Mouse (Mus musculus): ENCODE data around the gene Susd1.
"Not testable (repeated sequence)": the region's sequence is repeated elsewhere in the genome, so short reads cannot be mapped to it uniquely, and the experiment has no call there.

Gene Susd1

GRCm38 (mm10) chr4:59322056-59322455 is 116.4 kb downstream of the Susd1 start:
- no peak for DNase-seq (ENCODE audit: low spot score)

- no peak for DNase-seq (ENCODE audit: low spot score)
Measured at GRCm38 (mm10) chr4:59321181-59322008, 117.0 kb downstream of the Susd1 start.

- no peak for DNase-seq (ENCODE audit: low spot score)
Measured at GRCm38 (mm10) chr4:59319136-59319941, 119.1 kb downstream of the Susd1 start.

GRCm38 (mm10) chr4:59318602-59319001 is 119.8 kb downstream of the Susd1 start:
- no peak for DNase-seq (ENCODE audit: low spot score)

- DNase-seq (ENCODE audit: low spot score) = no peak
Measured at GRCm38 (mm10) chr4:59315553-59316405, 122.7 kb downstream of the Susd1 start.

GRCm38 (mm10) chr4:59314939-59315552 is 123.4 kb downstream of the Susd1 start:
- no peak for DNase-seq (ENCODE audit: low spot score)

GRCm38 (mm10) chr4:59312945-59313344 is 125.5 kb downstream of the Susd1 start:
- no peak for DNase-seq (ENCODE audit: low spot score)

GRCm38 (mm10) chr4:59310590-59310989 is 127.8 kb downstream of the Susd1 start:
- no peak for DNase-seq (ENCODE audit: low spot score)

GRCm38 (mm10) chr4:59307841-59308589 is 130.4 kb downstream of the Susd1 start:
- DNase-seq (ENCODE audit: low spot score) = no peak

GRCm38 (mm10) chr4:59302387-59302786 is 136.0 kb downstream of the Susd1 start:
- DNase-seq (ENCODE audit: low spot score) = no peak

- DNase-seq (ENCODE audit: low spot score) = no peak
Measured at GRCm38 (mm10) chr4:59301025-59301815, 137.2 kb downstream of the Susd1 start.

- no peak for DNase-seq (ENCODE audit: low spot score)
Measured at GRCm38 (mm10) chr4:59298719-59299496, 139.5 kb downstream of the Susd1 start.

GRCm38 (mm10) chr4:59295127-59295526 is 143.3 kb downstream of the Susd1 start:
- no peak for DNase-seq (ENCODE audit: low spot score)

- no peak for DNase-seq (ENCODE audit: low spot score)
Measured at GRCm38 (mm10) chr4:59294661-59295060, 143.8 kb downstream of the Susd1 start.

GRCm38 (mm10) chr4:59291914-59292718 is 146.3 kb downstream of the Susd1 start:
- DNase-seq (ENCODE audit: low spot score) = no peak

- no peak for DNase-seq (ENCODE audit: low spot score)
Measured at GRCm38 (mm10) chr4:59290972-59291576, 147.4 kb downstream of the Susd1 start.

GRCm38 (mm10) chr4:59287103-59287502 is 151.3 kb downstream of the Susd1 start:
- no peak for DNase-seq (ENCODE audit: low spot score)

- DNase-seq (ENCODE audit: low spot score) = not testable (repeated sequence)
Measured at GRCm38 (mm10) chr4:59286351-59286750, 152.1 kb downstream of the Susd1 start.

All from urinary bladder, postnatal 10 days (tissue).